Mouse (Mus musculus) liver, postnatal 0 days (tissue): ENCODE measurements around the gene Tbc1d24. TPM values are rescaled to one million over a fixed set of nuclear protein-coding genes. Genes with fewer than 3 reads are reported as not detected.

Experiments used
- ATAC-seq: fragments of 200-750 bp; cut with Nextera tagmentation; 2 replicates; pipeline ENCODE4 v1.8.0; 2017; ENCODE audit warnings: mild to moderate bottlenecking, moderate library complexity
- DNase-seq: peaks from one replicate; pipeline ENCODE4 v3.0.0-alpha.2; 2016
- H3K27ac ChIP-seq: fragments of 300-500 bp; sonication (generic); 2 replicates; pipeline ENCODE4 v1.5.1; 2014; ENCODE audit warnings: antibody characterized with exemption, moderate library complexity, mild to moderate bottlenecking, low read depth
- H3K27me3 ChIP-seq: fragments of 300-500 bp; sonication (generic); 2 replicates; pipeline ENCODE4 v1.6.1; 2014; ENCODE audit warnings: low read length, control low read depth, mixed read lengths; ENCODE audit not compliant: insufficient read depth
- H3K36me3 ChIP-seq: fragments of 300-500 bp; sonication (generic); replicated peaks from 2 replicates; pipeline ENCODE4 v1.6.1; 2014; ENCODE audit warnings: mild to moderate bottlenecking, control low read depth, low read length, moderate library complexity, mixed read lengths; ENCODE audit not compliant: insufficient read depth
- H3K4me1 ChIP-seq: fragments of 300-500 bp; sonication (generic); 2 replicates; pipeline ENCODE4 v1.6.1; 2014; ENCODE audit warnings: antibody characterized with exemption, mild to moderate bottlenecking, control low read depth; ENCODE audit not compliant: insufficient read depth
- H3K4me2 ChIP-seq: fragments of 300-500 bp; sonication (generic); 2 replicates; pipeline ENCODE4 v1.6.1; 2014; ENCODE audit warnings: low read depth, mild to moderate bottlenecking, low read length, moderate library complexity, mixed read lengths
- H3K4me3 ChIP-seq: fragments of 300-500 bp; sonication (generic); 2 replicates; pipeline ENCODE4 v1.5.1; 2014; ENCODE audit warnings: low read depth, low read length
- H3K9ac ChIP-seq: fragments of 300-500 bp; sonication (generic); replicated peaks from 2 replicates; pipeline ENCODE4 v1.6.1; 2014; ENCODE audit warnings: mild to moderate bottlenecking, moderate library complexity
- H3K9me3 ChIP-seq: fragments of 300-500 bp; sonication (generic); 2 replicates; pipeline ENCODE4 v1.6.1; 2016; ENCODE audit warnings: mild to moderate bottlenecking, control low read depth, low read length, mixed read lengths
- CTCF ChIP-seq: sonication (generic); IDR thresholded peaks from 2 replicates; pipeline ENCODE4 v1.5.1; 2016; ENCODE audit warnings: antibody characterized with exemption, low read depth
- EP300 ChIP-seq: IDR thresholded peaks from 2 replicates; pipeline ENCODE4 v1.6.1; 2016; ENCODE audit warnings: antibody characterized with exemption, low read depth, mild to moderate bottlenecking
- WGBS: fragments of 180-500 bp; shearing (Covaris S2); extraction: QIAGEN DNeasy Blood & Tissue Kit; methylation state at CpG from one replicate; pipeline ENCODE4 v1.1.7; 2014; ENCODE audit not compliant: insufficient replicate concordance; 5-methylcytosine and 5-hydroxymethylcytosine counted together
- microRNA-seq: library from miRNA; unstranded; fragments of <30 nt; microRNA quantifications from one replicate; pipeline ENCODE4, GENCODE M21; 2016
- polyA plus RNA-seq: library from polyadenylated mRNA; unstranded; fragments of >200 nt; fragmentation: Nextera tagmentation; extraction: Ambion mirVana; gene quantifications from 2 replicates; pipeline ENCODE4 v1.2.1, GENCODE M21; 2015

Tbc1d24 gene
- polyA plus RNA-seq, 1 experiment from 2014 or later, result 4.2 TPM

DNA sequence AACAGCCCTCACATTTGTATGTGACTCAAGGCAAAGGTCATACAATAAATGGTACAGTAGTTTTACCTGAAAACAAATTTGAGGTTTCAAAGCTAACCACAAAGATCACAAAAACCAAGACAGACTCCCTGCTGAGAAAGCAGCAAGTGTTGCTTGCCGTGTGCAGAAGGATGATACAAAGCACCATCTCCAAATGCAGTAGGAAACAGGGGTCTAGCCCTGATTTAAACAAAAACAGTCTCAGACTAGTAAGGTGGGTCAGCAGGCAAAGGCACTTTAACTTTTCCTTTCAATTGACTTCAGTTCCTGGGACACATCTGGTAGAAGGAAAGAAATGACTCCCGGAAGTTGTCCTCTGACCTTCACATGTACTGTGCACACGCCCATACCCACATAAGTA is 78.6 kb downstream of the Tbc1d24 start:
- no peak overlapping the region for H3K4me3 ChIP-seq
- no peak overlapping the region for H3K27ac ChIP-seq
- no peak overlapping the region for H3K4me2 ChIP-seq
- DNase-seq, result no peak
- no peaks in the 10 kb centered on the region for H3K27me3 ChIP-seq
- peaks cover 11% of the 10 kb centered on the region; the same call in 1 of the 2 replicates for H3K4me1 ChIP-seq
- no peaks in the 10 kb centered on the region for H3K36me3 ChIP-seq
- no peak for TF ChIP-seq CTCF
- TF ChIP-seq EP300, result no peak
- no peak for ATAC-seq
- no peak overlapping the region for H3K9ac ChIP-seq
- H3K9me3 ChIP-seq, result no peaks in the 10 kb centered on the region
- WGBS, result 71% methylated on average over 3 of the region's 3 CpGs

Small RNA genes lying within 50 kb of the gene (microRNA-seq; reads per million reads assigned to microRNA genes)
- gene Mir5134 (2.0 reads per million), gene Mir6965 (not detected)

Other genes starting within 250 kb of the Tbc1d24 start
- gene Prss30, start 225.0 kb downstream of the Tbc1d24 start, polyA plus RNA-seq, result 0.09 and 0.14 TPM in 2 replicates
- gene Prss22, start 207.5 kb downstream of the Tbc1d24 start, polyA plus RNA-seq, result not detected in 2 replicates
- not detected in 2 replicates for gene Prss27, start 167.4 kb downstream of the Tbc1d24 start, polyA plus RNA-seq
- gene Kctd5, start 132.1 kb downstream of the Tbc1d24 start, polyA plus RNA-seq, result 6.8 and 7.7 TPM in 2 replicates
- 19.3 and 20.5 TPM in 2 replicates for gene Pdpk1, start 54.6 kb downstream of the Tbc1d24 start, polyA plus RNA-seq
- gene Amdhd2, start 41.8 kb downstream of the Tbc1d24 start, polyA plus RNA-seq, result 18.5 and 20.0 TPM in 2 replicates
- 422 and 445 TPM in 2 replicates for gene Atp6v0c, start 35.9 kb downstream of the Tbc1d24 start, polyA plus RNA-seq
- 0.37 and 0.45 TPM in 2 replicates for gene Ntn3, start 4.0 kb upstream of the Tbc1d24 start, polyA plus RNA-seq
- 6.7 and 7.4 TPM in 2 replicates for gene Tedc2, start 15.3 kb upstream of the Tbc1d24 start, polyA plus RNA-seq
- gene Ccnf, start 45.9 kb upstream of the Tbc1d24 start, polyA plus RNA-seq, result 26.2 and 29.6 TPM in 2 replicates
- not detected in 2 replicates for gene Abca17, start 145.5 kb upstream of the Tbc1d24 start, polyA plus RNA-seq
- 6.4 and 7.1 TPM in 2 replicates for gene Abca3, start 146.4 kb upstream of the Tbc1d24 start, polyA plus RNA-seq
- gene Rnps1, start 209.0 kb upstream of the Tbc1d24 start, polyA plus RNA-seq, result 67.4 and 69.9 TPM in 2 replicates
- 162 and 193 TPM in 2 replicates for gene Eci1, start 221.1 kb upstream of the Tbc1d24 start, polyA plus RNA-seq
- gene Dnase1l2, start 237.5 kb upstream of the Tbc1d24 start, polyA plus RNA-seq, result 0.22 and 0.35 TPM in 2 replicates